Mouse (Mus musculus): ENCODE data around the gene Kmt2a. TPM values are rescaled to one million over a fixed set of nuclear protein-coding genes. Genes with fewer than 3 reads are reported as not detected.

Kmt2a gene
- total and polyA plus RNA-seq, 2 experiments from 2014 or later, result 19.0 to 20.6 TPM

- 76% methylated on average over 2 of the region's 2 CpGs for WGBS
- Histone ChIP-seq H3K4me2 (ENCODE audit: low read depth, low read length) (no peak overlapping the region), H3K9me3 (ENCODE audit: low read length) (no peaks in the 10 kb centered on the region), H3K27me3 (ENCODE audit: insufficient read depth, low read length) (no peaks in the 10 kb centered on the region), H3K9ac (replicated peaks; ENCODE audit: low read length) (no peak overlapping the region), H3K4me1 (ENCODE audit: insufficient read depth, low read length) (no peaks in the 10 kb centered on the region), H3K4me3 (ENCODE audit: low read length) (no peak overlapping the region), H3K27ac (no peak overlapping the region), H3K36me3 (ENCODE audit: insufficient read depth, low read length) (peaks cover 86% of the 10 kb centered on the region)
- DNase-seq (ENCODE audit: low spot score) (no peak), ATAC-seq (no peak)
- no peak for TF ChIP-seq CTCF (IDR thresholded peaks at IDR 0.05; ENCODE audit: low read depth)
These were observed 50.6 kb downstream of the Kmt2a start for GRCm38 (mm10) chr9:44830506-44830905.

GRCm38 (mm10) chr9:44828944-44829343, 52.2 kb downstream of the Kmt2a start:
- H3K27ac ChIP-seq, result no peak overlapping the region
- H3K36me3 ChIP-seq (ENCODE audit: insufficient read depth, low read length), result peaks cover 87% of the 10 kb centered on the region
- H3K4me1 ChIP-seq (ENCODE audit: insufficient read depth, low read length), result no peaks in the 10 kb centered on the region
- ATAC-seq, result no peak
- no peak for TF ChIP-seq CTCF (IDR thresholded peaks at IDR 0.05; ENCODE audit: low read depth)
- H3K4me2 ChIP-seq (ENCODE audit: low read depth, low read length), result no peak overlapping the region
- no peak overlapping the region for H3K9ac ChIP-seq (replicated peaks; ENCODE audit: low read length)
- 95% methylated on average over 11 of the region's 11 CpGs for WGBS
- no peaks in the 10 kb centered on the region for H3K9me3 ChIP-seq (ENCODE audit: low read length)
- no peak overlapping the region for H3K4me3 ChIP-seq (ENCODE audit: low read length)
- no peak for DNase-seq (ENCODE audit: low spot score)
- H3K27me3 ChIP-seq (ENCODE audit: insufficient read depth, low read length), result no peaks in the 10 kb centered on the region

GRCm38 (mm10) chr9:44826660-44827059, 54.4 kb downstream of the Kmt2a start:
- no peak overlapping the region for H3K9ac ChIP-seq (replicated peaks; ENCODE audit: low read length)
- 93% methylated on average over 7 of the region's 7 CpGs for WGBS
- H3K4me3 ChIP-seq (ENCODE audit: low read length), result no peak overlapping the region
- ATAC-seq (no peak), DNase-seq (ENCODE audit: low spot score) (no peak)
- no peak overlapping the region for H3K27ac ChIP-seq
- no peaks in the 10 kb centered on the region for H3K4me1 ChIP-seq (ENCODE audit: insufficient read depth, low read length)
- no peak for TF ChIP-seq CTCF (IDR thresholded peaks at IDR 0.05; ENCODE audit: low read depth)
- H3K36me3 ChIP-seq (ENCODE audit: insufficient read depth, low read length), result peaks cover 89% of the 10 kb centered on the region
- H3K4me2 ChIP-seq (ENCODE audit: low read depth, low read length), result no peak overlapping the region
- H3K27me3 ChIP-seq (ENCODE audit: insufficient read depth, low read length), result no peaks in the 10 kb centered on the region
- no peaks in the 10 kb centered on the region for H3K9me3 ChIP-seq (ENCODE audit: low read length)

- peak; percentile 68 for DNase-seq (ENCODE audit: low spot score)
- 74% methylated on average over 15 of the region's 15 CpGs for WGBS
These were observed 60.9 kb downstream of the Kmt2a start for GRCm38 (mm10) chr9:44819920-44820827.

GRCm38 (mm10) chr9:44817522-44817921, 63.6 kb downstream of the Kmt2a start:
- no peak for DNase-seq (ENCODE audit: low spot score)
- H3K9me3 ChIP-seq (ENCODE audit: low read length), result no peaks in the 10 kb centered on the region
- H3K9ac ChIP-seq (replicated peaks; ENCODE audit: low read length), result no peak overlapping the region
- no peak overlapping the region for H3K4me2 ChIP-seq (ENCODE audit: low read depth, low read length)
- H3K36me3 ChIP-seq (ENCODE audit: insufficient read depth, low read length), result peaks cover 96% of the 10 kb centered on the region
- no peaks in the 10 kb centered on the region for H3K4me1 ChIP-seq (ENCODE audit: insufficient read depth, low read length)
- no peak for TF ChIP-seq CTCF (IDR thresholded peaks at IDR 0.05; ENCODE audit: low read depth)
- no peaks in the 10 kb centered on the region for H3K27me3 ChIP-seq (ENCODE audit: insufficient read depth, low read length)
- no peak overlapping the region for H3K4me3 ChIP-seq (ENCODE audit: low read length)
- H3K27ac ChIP-seq, result no peak overlapping the region
- no peak for ATAC-seq
- WGBS, result 88% methylated on average over 5 of the region's 5 CpGs

More at GRCm38 (mm10) chr9:44819920-44820827, 60.9 kb downstream of the Kmt2a start:
- no peak for TF ChIP-seq CTCF (IDR thresholded peaks at IDR 0.05; ENCODE audit: low read depth)
- Histone ChIP-seq H3K4me3 (ENCODE audit: low read length) (no peak overlapping the region), H3K4me2 (ENCODE audit: low read depth, low read length) (no peak overlapping the region), H3K9me3 (ENCODE audit: low read length) (no peaks in the 10 kb centered on the region), H3K27me3 (ENCODE audit: insufficient read depth, low read length) (no peaks in the 10 kb centered on the region), H3K4me1 (ENCODE audit: insufficient read depth, low read length) (no peaks in the 10 kb centered on the region), H3K36me3 (ENCODE audit: insufficient read depth, low read length) (peaks cover 96% of the 10 kb centered on the region), H3K27ac (peak overlapping the region; percentile 54; the same call in 1 of the 2 replicates), H3K9ac (replicated peaks; ENCODE audit: low read length) (no peak overlapping the region)
- peak; percentile 67; the same call in 1 of the 2 replicates for ATAC-seq

- Histone ChIP-seq H3K27me3 (ENCODE audit: insufficient read depth, low read length) (no peaks in the 10 kb centered on the region), H3K36me3 (ENCODE audit: insufficient read depth, low read length) (peaks cover 98% of the 10 kb centered on the region), H3K4me3 (ENCODE audit: low read length) (no peak overlapping the region), H3K27ac (no peak overlapping the region), H3K4me1 (ENCODE audit: insufficient read depth, low read length) (no peaks in the 10 kb centered on the region), H3K9ac (replicated peaks; ENCODE audit: low read length) (no peak overlapping the region), H3K9me3 (ENCODE audit: low read length) (no peaks in the 10 kb centered on the region), H3K4me2 (ENCODE audit: low read depth, low read length) (no peak overlapping the region)
- TF ChIP-seq CTCF (IDR thresholded peaks at IDR 0.05; ENCODE audit: low read depth), result no peak
- WGBS, result 94% methylated on average over 8 of the region's 8 CpGs
- no peak for DNase-seq (ENCODE audit: low spot score)
- ATAC-seq, result no peak
These were observed 66.9 kb downstream of the Kmt2a start for GRCm38 (mm10) chr9:44814179-44814578.

GRCm38 (mm10) chr9:44810316-44810715, 70.8 kb downstream of the Kmt2a start:
- H3K9me3 ChIP-seq (ENCODE audit: low read length), result no peaks in the 10 kb centered on the region
- H3K4me1 ChIP-seq (ENCODE audit: insufficient read depth, low read length), result no peaks in the 10 kb centered on the region
- no peak for TF ChIP-seq CTCF (IDR thresholded peaks at IDR 0.05; ENCODE audit: low read depth)
- no peaks in the 10 kb centered on the region for H3K27me3 ChIP-seq (ENCODE audit: insufficient read depth, low read length)
- DNase-seq (ENCODE audit: low spot score) (no peak), ATAC-seq (no peak)
- WGBS, result 94% methylated on average over 10 of the region's 10 CpGs
- peaks cover 94% of the 10 kb centered on the region for H3K36me3 ChIP-seq (ENCODE audit: insufficient read depth, low read length)
- H3K27ac ChIP-seq, result no peak overlapping the region
- no peak overlapping the region for H3K9ac ChIP-seq (replicated peaks; ENCODE audit: low read length)
- H3K4me3 ChIP-seq (ENCODE audit: low read length), result no peak overlapping the region
- no peak overlapping the region for H3K4me2 ChIP-seq (ENCODE audit: low read depth, low read length)

Data from hindbrain, postnatal 0 days (tissue).